Comparison of ENCODE assay signal across 8 mouse cellular contexts in genomic region chr1:191573906-191574639, GRCm38 (mm10). TPM values are rescaled to one million over a fixed set of nuclear protein-coding genes. Genes with fewer than 3 reads are reported as not detected.
DNase-seq lines count a peak whose midpoint lies in the region; ATAC-seq and TF ChIP-seq lines count a peak whose summit lies in the region.

No protein-coding gene starts in this region.

- H3K9ac ChIP-seq in lung, postnatal 0 days (replicated peaks; ENCODE audit: low read depth), result peak overlapping the region; percentile 41; the same call in 1 of the 2 replicates
- H3K9ac ChIP-seq in hindbrain, embryonic 15.5 days, result peak overlapping the region; percentile 47
- no peak overlapping the region for H3K9ac ChIP-seq in midbrain, embryonic 16.5 days (ENCODE audit: low read depth, low read length)

- 2% methylated on average over 13 of the region's 13 CpGs for WGBS in lung, postnatal 0 days
- 2% methylated on average over 13 of the region's 13 CpGs for WGBS in hindbrain, embryonic 15.5 days
- 3% methylated on average over 13 of the region's 13 CpGs for WGBS in midbrain, embryonic 16.5 days

- DNase-seq in lung, postnatal 0 days (ENCODE audit: low spot score), result peak; percentile 17
- no peak for DNase-seq in lung, postnatal 25 days (ENCODE audit: low spot score)
- DNase-seq in brain, embryonic 14.5 days (ENCODE audit: low read depth), result peak; percentile 24
- DNase-seq in adrenal gland, adult 18-20 months (ENCODE audit: low spot score in 2 of 2), result no peak
- DNase-seq in urinary bladder, adult 2 months (ENCODE audit: low spot score), result no peak
- DNase-seq in ovary, postnatal 14 days (ENCODE audit: low spot score), result no peak

- no peaks in the 10 kb centered on the region for H3K36me3 ChIP-seq in lung, postnatal 0 days (ENCODE audit: insufficient read depth, low read length)
- no peaks in the 10 kb centered on the region for H3K36me3 ChIP-seq in hindbrain, embryonic 15.5 days
- H3K36me3 ChIP-seq in midbrain, embryonic 16.5 days (ENCODE audit: control insufficient read depth, insufficient read depth, low read length), result no peaks in the 10 kb centered on the region

- TF ChIP-seq CTCF in lung, postnatal 0 days (IDR thresholded peaks at IDR 0.05), result no peak
- no peak for TF ChIP-seq CTCF in brain, embryonic 14.5 days (IDR thresholded peaks at IDR 0.05; ENCODE audit: borderline replicate concordance, extremely low read depth, insufficient read depth, insufficient read length)

- peak overlapping the region; percentile 83 for H3K4me3 ChIP-seq in lung, postnatal 0 days (ENCODE audit: low read depth, low read length)
- peak overlapping the region; percentile 80 for H3K4me3 ChIP-seq in hindbrain, embryonic 15.5 days
- peak overlapping the region; percentile 74 for H3K4me3 ChIP-seq in midbrain, embryonic 16.5 days (ENCODE audit: low read depth, low read length)

- H3K27ac ChIP-seq in lung, postnatal 0 days (ENCODE audit: low read length), result 0 out of 2 replicates have a peak overlapping the region, but pooled peaks have one; percentile 77
- H3K27ac ChIP-seq in hindbrain, embryonic 15.5 days (replicated peaks), result no peak overlapping the region
- H3K27ac ChIP-seq in midbrain, embryonic 16.5 days (ENCODE audit: low read length), result no peak overlapping the region

- no peaks in the 10 kb centered on the region for H3K9me3 ChIP-seq in lung, postnatal 0 days (ENCODE audit: low read length)
- H3K9me3 ChIP-seq in hindbrain, embryonic 15.5 days, result no peaks in the 10 kb centered on the region
- H3K9me3 ChIP-seq in midbrain, embryonic 16.5 days (replicated peaks; ENCODE audit: control insufficient read depth, low read length, poor library complexity, severe bottlenecking), result no peaks in the 10 kb centered on the region

- H3K27me3 ChIP-seq in lung, postnatal 0 days (replicated peaks; ENCODE audit: insufficient read depth, low read length), result no peaks in the 10 kb centered on the region
- H3K27me3 ChIP-seq in hindbrain, embryonic 15.5 days, result no peaks in the 10 kb centered on the region
- no peaks in the 10 kb centered on the region for H3K27me3 ChIP-seq in midbrain, embryonic 16.5 days (ENCODE audit: control insufficient read depth, insufficient read depth, low read depth, low read length)

- ATAC-seq in lung, postnatal 0 days, result no peak
- ATAC-seq in hindbrain, embryonic 15.5 days (ENCODE audit: low FRiP score, low read depth), result no peak
- ATAC-seq in midbrain, embryonic 16.5 days, result no peak

- H3K4me1 ChIP-seq in lung, postnatal 0 days (ENCODE audit: insufficient read depth, low read depth, low read length), result peaks cover 9% of the 10 kb centered on the region; the same call in 1 of the 2 replicates
- H3K4me1 ChIP-seq in hindbrain, embryonic 15.5 days (replicated peaks), result peaks cover 33% of the 10 kb centered on the region
- peaks cover 29% of the 10 kb centered on the region for H3K4me1 ChIP-seq in midbrain, embryonic 16.5 days (ENCODE audit: control insufficient read depth, insufficient read depth, low read length)

- peak overlapping the region; percentile 93 for H3K4me2 ChIP-seq in lung, postnatal 0 days (replicated peaks; ENCODE audit: low read depth, low read length)
- H3K4me2 ChIP-seq in hindbrain, embryonic 15.5 days, result peak overlapping the region; percentile 96
- H3K4me2 ChIP-seq in midbrain, embryonic 16.5 days (ENCODE audit: low read length), result peak overlapping the region; percentile 84

- TF ChIP-seq POLR2A in brain, embryonic 14.5 days (IDR thresholded peaks at IDR 0.05; ENCODE audit: borderline replicate concordance, extremely low read depth, insufficient read depth, insufficient read length, poor library complexity, severe bottlenecking), result no peak

- TF ChIP-seq EP300 in lung, postnatal 0 days (IDR thresholded peaks at IDR 0.05), result no peak

RNA-seq across cellular contexts. Expression of gene Dtl, which starts 1.3 kb away (rescaled TPM):
- 2.9 and 3.1 TPM in 2 replicates for polyA plus RNA-seq in lung, postnatal 0 days (2015; fragmentation: Nextera tagmentation; extraction: Ambion mirVana)
- polyA plus RNA-seq in brain, embryonic 14.5 days (2012; rRNA removed), result 8.0 and 12.0 TPM in 2 replicates
- polyA plus RNA-seq in hindbrain, embryonic 15.5 days (2015; fragmentation: Nextera tagmentation; extraction: Ambion mirVana), result 9.0 and 9.2 TPM in 2 replicates
- polyA plus RNA-seq in midbrain, embryonic 16.5 days (2015; fragmentation: Nextera tagmentation; extraction: Ambion mirVana), result 3.4 and 5.9 TPM in 2 replicates
- 1 to 10 TPM in 1 of 2 experiments, under 1 TPM in 1; 0.66 to 1.5 TPM for total RNA-seq in adrenal gland, adult 18-20 months (2021)
- polyA plus RNA-seq in urinary bladder, adult 2 months (2012; rRNA removed), result 0.72 and 1.0 TPM in 2 replicates

RNA-seq across cellular contexts. Expression of gene Ints7, which starts 1.4 kb away (rescaled TPM):
- polyA plus RNA-seq in lung, postnatal 0 days (2015; fragmentation: Nextera tagmentation; extraction: Ambion mirVana), result 13.9 and 14.3 TPM in 2 replicates
- polyA plus RNA-seq in brain, embryonic 14.5 days (2012; rRNA removed), result 48.7 and 50.8 TPM in 2 replicates
- 34.1 and 36.7 TPM in 2 replicates for polyA plus RNA-seq in hindbrain, embryonic 15.5 days (2015; fragmentation: Nextera tagmentation; extraction: Ambion mirVana)
- polyA plus RNA-seq in midbrain, embryonic 16.5 days (2015; fragmentation: Nextera tagmentation; extraction: Ambion mirVana), result 34.7 and 35.2 TPM in 2 replicates
- total RNA-seq in adrenal gland, adult 18-20 months (2021), result 10 to 100 TPM; 17.9 to 19.8 TPM
- polyA plus RNA-seq in urinary bladder, adult 2 months (2012; rRNA removed), result 22.1 and 24.1 TPM in 2 replicates

Comparison
In these comparisons a context has a peak if more than half of its experiments do, and no peak if none do; other contexts are left out.
1. DNase-seq: peak in lung, postnatal 0 days (single experiment) and brain, embryonic 14.5 days (single experiment); none in lung, postnatal 25 days (single experiment), adrenal gland, adult 18-20 months (0 of 2), urinary bladder, adult 2 months (single experiment) and ovary, postnatal 14 days (single experiment).
2. Peak in every context shown above with its lines, with median percentiles within 50 percentile points of each other: H3K4me2 ChIP-seq and H3K4me3 ChIP-seq.